Mouse (Mus musculus): ENCODE data around the gene Tmem104.

The Tmem104 gene

DNA sequence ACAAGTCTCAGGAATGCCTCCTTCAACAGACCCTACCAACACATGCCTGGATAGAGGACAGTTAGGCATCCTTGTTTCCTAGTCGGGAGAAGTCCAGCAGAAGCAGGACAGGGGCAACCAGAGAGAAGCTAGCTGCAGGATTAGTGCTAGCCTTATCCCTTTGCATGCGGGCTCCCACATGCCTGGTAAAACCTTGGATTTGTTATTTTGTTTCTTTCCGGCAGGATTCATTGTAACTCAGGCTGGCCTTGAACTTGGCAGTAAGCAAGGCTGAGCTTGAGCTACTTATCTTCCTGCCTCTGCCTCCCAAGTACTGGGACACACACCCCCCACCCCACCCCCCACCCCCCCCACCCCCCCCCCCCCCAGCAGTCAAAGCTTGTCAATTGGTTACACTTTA, 64.0 kb downstream of the Tmem104 start:
- no peak for DNase-seq (ENCODE audit: extremely low read depth, insufficient read length, low spot score)

GRCm38 (mm10) chr11:115257775-115258510, 70.7 kb downstream of the Tmem104 start:
- DNase-seq (ENCODE audit: extremely low read depth, insufficient read length, low spot score) = no peak

DNA sequence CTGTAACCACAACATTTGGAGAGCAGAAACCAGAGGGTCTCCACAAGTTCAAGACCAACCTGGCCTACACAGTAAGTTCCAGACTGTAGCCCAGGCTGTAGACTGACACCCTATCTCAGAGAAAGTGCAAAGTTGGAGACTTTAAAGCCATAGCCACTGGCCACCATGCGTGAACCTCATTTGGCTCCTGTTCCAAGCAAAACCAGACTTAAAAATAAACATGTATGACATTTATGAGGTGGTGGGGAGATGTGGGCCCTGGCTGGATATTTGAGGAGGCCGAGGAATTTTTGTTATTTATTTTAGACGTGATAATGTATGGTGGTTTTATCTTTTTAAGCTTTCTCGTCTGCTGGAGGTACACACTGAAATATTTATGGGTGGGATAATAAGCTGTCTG, 71.8 kb downstream of the Tmem104 start:
- no peak for DNase-seq (ENCODE audit: extremely low read depth, insufficient read length, low spot score)

DNA sequence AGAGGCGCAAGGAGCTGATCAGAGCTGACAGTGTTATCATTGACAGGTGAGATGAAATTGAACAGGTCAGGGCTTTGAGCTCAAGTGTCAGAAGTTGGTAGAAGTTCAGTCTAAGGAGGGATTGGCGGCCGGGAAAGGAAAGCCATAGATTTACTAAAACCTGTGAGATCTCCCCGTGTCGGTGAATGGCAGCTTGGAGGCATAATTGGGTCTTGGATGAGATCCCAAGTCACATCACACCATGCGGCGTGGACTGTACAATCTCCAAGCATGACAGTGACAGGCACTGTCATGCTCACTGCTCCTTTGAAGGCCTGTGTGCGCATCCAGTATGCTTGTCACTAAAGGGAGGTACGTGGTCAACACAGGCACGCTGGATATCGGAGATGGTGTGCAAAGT, 75.7 kb downstream of the Tmem104 start:
- no peak for DNase-seq (ENCODE audit: extremely low read depth, insufficient read length, low spot score)

- no peak for DNase-seq (ENCODE audit: extremely low read depth, insufficient read length, low spot score)
Observed at GRCm38 (mm10) chr11:115264136-115264861, 77.0 kb downstream of the Tmem104 start.

GRCm38 (mm10) chr11:115264862-115265668, 77.8 kb downstream of the Tmem104 start:
- no peak for DNase-seq (ENCODE audit: extremely low read depth, insufficient read length, low spot score)

DNA sequence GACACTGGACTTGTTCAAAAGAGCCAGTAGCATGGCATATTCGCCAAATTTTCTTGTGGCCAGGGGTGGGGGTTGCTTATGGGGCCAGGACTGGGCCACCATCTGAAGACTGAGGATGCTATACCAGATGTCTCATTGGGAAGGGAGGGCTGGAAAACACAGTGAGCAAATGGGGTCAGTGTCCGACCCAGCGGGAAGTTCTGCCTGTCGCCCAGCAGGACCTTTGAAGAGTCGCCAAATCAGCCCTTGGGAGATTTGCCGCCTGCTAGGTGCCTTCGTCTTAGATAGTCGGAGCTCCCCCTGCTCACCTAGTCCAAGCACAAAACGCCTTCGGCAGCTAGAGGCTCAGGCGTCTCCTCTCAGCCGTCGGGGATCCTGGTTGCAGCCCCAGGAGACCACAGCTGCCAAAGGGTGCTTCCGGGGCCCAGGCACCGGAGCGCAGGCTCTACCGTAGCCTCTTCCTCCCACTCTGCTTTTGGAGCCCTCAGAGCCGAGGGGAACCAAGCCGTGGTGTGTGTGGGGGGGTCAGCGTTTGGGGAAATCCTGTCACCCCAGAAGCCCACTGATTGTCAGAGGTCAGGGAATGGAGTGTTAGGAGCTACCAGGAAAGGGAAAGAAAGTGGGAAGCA, 78.6 kb downstream of the Tmem104 start:
- no peak for DNase-seq (ENCODE audit: extremely low read depth, insufficient read length, low spot score)

DNA sequence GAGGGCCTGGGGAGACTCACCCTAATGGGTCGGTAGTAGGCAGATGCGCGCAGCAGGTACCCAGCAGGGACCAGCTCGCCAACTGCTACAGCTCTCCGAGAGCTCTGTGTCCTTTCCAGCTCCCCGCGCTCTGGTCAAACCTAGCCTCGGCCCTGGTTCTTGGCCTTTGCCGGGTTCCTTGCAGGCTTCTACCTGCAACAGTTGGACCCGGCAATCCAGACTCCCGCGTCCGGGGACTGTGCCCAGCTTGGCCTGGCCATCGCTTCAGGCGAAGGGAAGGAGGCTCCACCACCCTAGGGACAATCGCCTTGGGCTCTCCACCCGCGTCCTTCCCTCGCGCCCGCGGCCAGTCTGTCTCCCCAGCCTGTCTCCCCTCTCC, 79.1 kb downstream of the Tmem104 start:
- no peak for DNase-seq (ENCODE audit: extremely low read depth, insufficient read length, low spot score)

GRCm38 (mm10) chr11:115267061-115267883, 80.0 kb downstream of the Tmem104 start, which contains the start of gene Grin2c:
Grin2c (minus strand) TSS chr11:115267243.
- no peak for DNase-seq (ENCODE audit: extremely low read depth, insufficient read length, low spot score)

DNA sequence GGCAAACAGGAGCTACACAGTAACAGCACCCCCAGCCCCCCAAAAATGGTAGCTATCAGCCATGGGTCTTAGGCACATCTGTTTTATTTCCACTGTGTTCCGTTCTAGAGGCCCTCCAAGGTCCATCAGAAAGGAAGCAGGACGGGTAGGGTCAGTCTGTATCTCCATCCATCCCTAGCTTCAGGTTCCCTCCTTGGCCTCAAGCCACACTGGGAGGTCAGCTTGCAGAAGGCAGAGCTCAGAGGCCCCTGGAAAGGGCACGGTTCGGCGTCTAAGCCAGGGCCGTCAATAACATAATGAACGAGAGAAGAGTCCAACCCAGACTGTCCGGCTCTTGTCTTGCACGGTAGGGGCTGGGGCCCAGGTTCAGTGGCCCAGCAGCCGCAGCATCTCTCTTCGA, 80.7 kb downstream of the Tmem104 start:
- DNase-seq (ENCODE audit: extremely low read depth, insufficient read length, low spot score) = no peak

- no peak for DNase-seq (ENCODE audit: extremely low read depth, insufficient read length, low spot score)
Observed at GRCm38 (mm10) chr11:115269330-115270066, 82.2 kb downstream of the Tmem104 start.

DNA sequence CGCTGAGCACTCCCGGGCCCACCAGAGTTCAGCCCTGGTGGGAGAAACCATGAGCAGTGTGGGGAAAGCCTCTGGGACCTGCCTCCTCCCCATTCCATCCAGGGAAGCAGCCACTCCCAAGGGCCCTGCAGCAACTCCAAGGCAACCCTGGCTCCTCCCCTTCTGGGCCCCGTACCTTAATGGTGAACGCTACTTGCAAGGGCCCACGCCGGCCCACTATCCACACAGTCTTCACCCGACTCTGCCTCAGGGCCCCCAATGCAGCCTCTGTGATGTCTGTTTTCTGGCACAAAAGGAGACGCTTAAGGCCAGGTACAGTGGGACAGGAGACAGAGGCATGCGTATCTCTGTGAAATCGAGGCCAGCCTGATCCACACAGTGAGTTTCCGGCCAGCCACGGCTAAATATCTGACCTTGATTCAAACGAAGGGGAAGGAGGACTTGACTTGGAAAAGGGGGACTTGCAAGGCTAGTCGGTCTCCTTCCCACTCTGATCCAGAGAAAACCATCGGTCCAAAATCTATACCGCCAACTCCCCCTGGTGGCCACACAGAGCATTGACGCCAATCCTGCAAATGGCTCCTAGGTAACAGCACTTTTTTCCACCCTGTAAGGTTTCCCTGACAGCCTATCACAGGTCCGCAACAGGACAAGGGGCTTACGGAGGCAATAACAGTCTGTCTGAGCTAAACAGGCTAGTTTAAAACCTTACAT, 83.0 kb downstream of the Tmem104 start:
- no peak for DNase-seq (ENCODE audit: extremely low read depth, insufficient read length, low spot score)

DNA sequence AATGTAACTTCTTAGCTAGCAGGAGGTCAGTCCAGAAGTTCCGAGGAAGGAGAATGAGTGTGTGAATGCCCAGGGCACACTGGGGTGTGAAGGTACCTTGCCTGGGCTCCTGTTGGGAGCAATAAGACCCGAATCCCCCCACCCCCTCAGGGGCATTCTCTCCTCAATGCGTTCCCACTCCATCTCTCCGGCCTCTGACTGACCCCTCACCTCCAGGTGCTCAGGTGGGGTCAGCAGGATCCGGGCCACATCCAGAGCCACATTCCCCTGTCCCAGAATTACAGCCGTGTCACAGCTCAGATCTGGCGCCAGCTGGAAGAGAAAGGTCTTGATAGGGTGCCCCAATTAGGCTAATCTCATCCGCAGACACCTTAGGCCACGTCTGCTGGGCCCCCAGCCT, 83.8 kb downstream of the Tmem104 start:
- no peak for DNase-seq (ENCODE audit: extremely low read depth, insufficient read length, low spot score)

GRCm38 (mm10) chr11:115271481-115271880, 84.2 kb downstream of the Tmem104 start:
- DNase-seq (ENCODE audit: extremely low read depth, insufficient read length, low spot score) = no peak

- DNase-seq (ENCODE audit: extremely low read depth, insufficient read length, low spot score) = no peak
Observed at GRCm38 (mm10) chr11:115272894-115273498, 85.7 kb downstream of the Tmem104 start.

GRCm38 (mm10) chr11:115273735-115274134, 86.4 kb downstream of the Tmem104 start:
- DNase-seq (ENCODE audit: extremely low read depth, insufficient read length, low spot score) = no peak

DNA sequence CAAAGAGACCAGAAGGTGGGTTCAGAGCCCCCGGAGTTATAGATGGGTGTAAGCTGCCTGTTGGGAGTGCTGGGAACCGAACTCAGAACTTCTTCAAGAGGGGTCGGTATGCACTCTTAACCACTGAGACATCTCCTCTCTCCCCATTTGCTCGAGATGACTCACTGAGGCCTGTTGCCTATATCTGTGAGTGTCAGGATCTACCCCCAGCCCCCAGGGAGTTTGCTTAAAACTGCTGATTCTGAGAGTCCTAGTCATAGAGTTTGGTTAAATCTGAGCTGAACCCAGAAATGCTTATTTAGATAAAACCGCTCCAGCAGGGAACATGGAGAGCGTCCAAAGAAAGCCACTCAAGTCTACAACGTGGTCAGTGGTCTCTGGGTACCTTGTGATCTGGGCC, 86.9 kb downstream of the Tmem104 start:
- DNase-seq (ENCODE audit: extremely low read depth, insufficient read length, low spot score) = no peak

GRCm38 (mm10) chr11:115274771-115275170, 87.5 kb downstream of the Tmem104 start:
- DNase-seq (ENCODE audit: extremely low read depth, insufficient read length, low spot score) = no peak
